Comparison of ENCODE assay signal across 21 mouse cellular contexts in the genomic region with DNA sequence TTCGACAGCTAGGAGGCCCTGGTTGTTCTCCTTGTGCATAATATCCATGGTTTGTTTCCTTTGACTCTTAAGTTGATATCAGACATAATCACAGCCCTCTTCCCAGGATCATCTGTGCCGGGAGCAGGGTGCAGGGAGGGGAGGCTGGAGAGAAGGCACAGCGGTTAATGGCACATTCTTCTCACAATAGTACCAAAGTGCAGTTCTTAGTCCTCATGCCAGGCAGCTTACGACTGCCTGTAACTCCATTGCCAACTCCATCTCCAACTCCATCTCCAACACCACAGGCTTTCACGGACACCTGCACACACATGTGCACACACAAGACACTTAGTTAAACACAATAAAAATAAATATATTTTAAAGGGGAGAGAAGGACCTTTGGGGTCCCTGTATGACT. TPM values are rescaled to one million over a fixed set of nuclear protein-coding genes. Genes with fewer than 3 reads are reported as not detected.
DNase-seq lines count a peak whose midpoint lies in the region; ATAC-seq lines count a peak whose summit lies in the region.
"Had no signal": no experiment of that assay in that cellular context is flagged by ENCODE, and none has a peak within 500 bp of the region (broad histone marks: within the 10 kb centered on the region; RNA-seq: fewer than 3 reads in every experiment).

No protein-coding gene starts in this region.

- no peak overlapping the region for H3K4me3 ChIP-seq in forebrain, embryonic 11.5 days (ENCODE audit: low read depth, low read length)
- H3K4me3 ChIP-seq in forebrain, embryonic 14.5 days (ENCODE audit: low read depth, low read length) = no peak overlapping the region
- H3K4me3 ChIP-seq in intestine, embryonic 14.5 days (ENCODE audit: low read depth, low read length) = no peak overlapping the region
- H3K4me3 ChIP-seq in intestine, embryonic 15.5 days (replicated peaks) = no peak overlapping the region
- no peak overlapping the region for H3K4me3 ChIP-seq in limb, embryonic 10.5 days
- H3K4me3 ChIP-seq: embryonic facial prominence, embryonic 15.5 days; erythroblast, embryonic 14.5 days; forebrain, embryonic 10.5 days; heart, adult 2 months; heart, embryonic 12.5 days had no signal

- H3K4me1 ChIP-seq in forebrain, embryonic 11.5 days (replicated peaks; ENCODE audit: control insufficient read depth, insufficient read depth, low read length) = no peaks in the 10 kb centered on the region
- no peaks in the 10 kb centered on the region for H3K4me1 ChIP-seq in forebrain, embryonic 14.5 days (ENCODE audit: control insufficient read depth, insufficient read depth, low read length)
- peaks cover 3% of the 10 kb centered on the region; the same call in 1 of the 2 replicates for H3K4me1 ChIP-seq in intestine, embryonic 14.5 days (replicated peaks; ENCODE audit: control insufficient read depth, insufficient read depth, low read length)
- H3K4me1 ChIP-seq in intestine, embryonic 15.5 days (replicated peaks) = no peaks in the 10 kb centered on the region
- 0 out of 2 replicates have a peak, but pooled peaks cover 1% of the 10 kb centered on the region for H3K4me1 ChIP-seq in limb, embryonic 10.5 days
- H3K4me1 ChIP-seq: embryonic facial prominence, embryonic 15.5 days; forebrain, embryonic 10.5 days had no signal

- WGBS in forebrain, embryonic 11.5 days = 86% methylated on average over 5 of the region's 5 CpGs
- 87% methylated on average over 5 of the region's 5 CpGs for WGBS in forebrain, embryonic 14.5 days
- WGBS in intestine, embryonic 14.5 days = 81% methylated on average over 5 of the region's 5 CpGs
- 83% methylated on average over 5 of the region's 5 CpGs for WGBS in intestine, embryonic 15.5 days
- WGBS in limb, embryonic 10.5 days = 89% methylated on average over 5 of the region's 5 CpGs

- no peak overlapping the region for H3K27ac ChIP-seq in forebrain, embryonic 11.5 days (ENCODE audit: low read depth, low read length)
- H3K27ac ChIP-seq in forebrain, embryonic 14.5 days (ENCODE audit: low read depth, low read length) = no peak overlapping the region
- H3K27ac ChIP-seq in intestine, embryonic 14.5 days (ENCODE audit: low read depth) = no peak overlapping the region
- H3K27ac ChIP-seq in intestine, embryonic 15.5 days = no peak overlapping the region
- no peak overlapping the region for H3K27ac ChIP-seq in limb, embryonic 10.5 days
- H3K27ac ChIP-seq: embryonic facial prominence, embryonic 15.5 days; forebrain, embryonic 10.5 days; heart, adult 2 months; hindbrain, embryonic 14.5 days had no signal

- DNase-seq in forebrain, embryonic 11.5 days (ENCODE audit: low spot score) = peak; percentile 37
- no peak for DNase-seq in forebrain, embryonic 14.5 days (ENCODE audit: low spot score)
- peak; percentile 15 for DNase-seq in intestine, embryonic 14.5 days (ENCODE audit: low spot score)
- DNase-seq in right cerebral cortex, postnatal 10 days (ENCODE audit: low spot score in 2 of 2) = peak; percentile 10 to 15
- no peak for DNase-seq in right cerebral cortex, adult 2 months (ENCODE audit: low spot score in 2 of 2)
- peak; percentile 22 for DNase-seq in limb, embryonic 10.5 days (ENCODE audit: low spot score)
- DNase-seq in left cerebral cortex, adult 18-20 months (ENCODE audit: low spot score in 2 of 2) = no peak
- DNase-seq: adrenal gland, adult 2 months; adrenal gland, postnatal 25 days; embryo, embryonic 11 days; gastrocnemius, postnatal 10 days; heart, postnatal 36 days had no signal

- H3K9me3 ChIP-seq in forebrain, embryonic 11.5 days (ENCODE audit: control insufficient read depth, low read length) = no peaks in the 10 kb centered on the region
- H3K9me3 ChIP-seq in forebrain, embryonic 14.5 days (replicated peaks; ENCODE audit: control insufficient read depth, low read length) = no peaks in the 10 kb centered on the region
- no peaks in the 10 kb centered on the region for H3K9me3 ChIP-seq in intestine, embryonic 14.5 days (ENCODE audit: control insufficient read depth, low read length)
- H3K9me3 ChIP-seq in intestine, embryonic 15.5 days = no peaks in the 10 kb centered on the region
- no peaks in the 10 kb centered on the region for H3K9me3 ChIP-seq in limb, embryonic 10.5 days (replicated peaks)
- H3K9me3 ChIP-seq: embryonic facial prominence, embryonic 15.5 days; forebrain, embryonic 10.5 days; heart, embryonic 12.5 days had no signal

- ATAC-seq in forebrain, embryonic 11.5 days (replicated peaks; ENCODE audit: low FRiP score) = no peak
- no peak for ATAC-seq in forebrain, embryonic 14.5 days
- no peak for ATAC-seq in intestine, embryonic 14.5 days (replicated peaks; ENCODE audit: low FRiP score, low TSS enrichment, low read depth)
- no peak for ATAC-seq in intestine, embryonic 15.5 days
- ATAC-seq: forebrain, embryonic 16.5 days had no signal

- no peak overlapping the region for H3K4me2 ChIP-seq in forebrain, embryonic 11.5 days (ENCODE audit: low read depth, low read length, severe bottlenecking)
- no peak overlapping the region for H3K4me2 ChIP-seq in forebrain, embryonic 14.5 days (ENCODE audit: low read length)
- no peak overlapping the region for H3K4me2 ChIP-seq in intestine, embryonic 14.5 days (ENCODE audit: low read length)
- no peak overlapping the region for H3K4me2 ChIP-seq in intestine, embryonic 15.5 days (replicated peaks)
- H3K4me2 ChIP-seq: embryonic facial prominence, embryonic 15.5 days; heart, embryonic 12.5 days; hindbrain, embryonic 14.5 days had no signal

- H3K27me3 ChIP-seq in forebrain, embryonic 11.5 days (ENCODE audit: control insufficient read depth, insufficient read depth, low read length) = no peaks in the 10 kb centered on the region
- no peaks in the 10 kb centered on the region for H3K27me3 ChIP-seq in forebrain, embryonic 14.5 days (replicated peaks; ENCODE audit: control insufficient read depth, insufficient read depth, low read length)
- H3K27me3 ChIP-seq in intestine, embryonic 14.5 days (replicated peaks; ENCODE audit: control insufficient read depth, insufficient read depth, low read length) = no peaks in the 10 kb centered on the region
- H3K27me3 ChIP-seq in intestine, embryonic 15.5 days (replicated peaks) = no peaks in the 10 kb centered on the region
- H3K27me3 ChIP-seq in limb, embryonic 10.5 days (ENCODE audit: low read depth, poor library complexity, severe bottlenecking) = no peaks in the 10 kb centered on the region
- H3K27me3 ChIP-seq: embryonic facial prominence, embryonic 15.5 days had no signal

- no peaks in the 10 kb centered on the region for H3K36me3 ChIP-seq in forebrain, embryonic 11.5 days (ENCODE audit: control insufficient read depth, insufficient read depth, low read length)
- no peaks in the 10 kb centered on the region for H3K36me3 ChIP-seq in forebrain, embryonic 14.5 days (ENCODE audit: control insufficient read depth, insufficient read depth, low read length)
- no peaks in the 10 kb centered on the region for H3K36me3 ChIP-seq in intestine, embryonic 14.5 days (ENCODE audit: control insufficient read depth, insufficient read depth, low read length)
- no peaks in the 10 kb centered on the region for H3K36me3 ChIP-seq in intestine, embryonic 15.5 days
- H3K36me3 ChIP-seq in limb, embryonic 10.5 days = no peaks in the 10 kb centered on the region
- H3K36me3 ChIP-seq: embryonic facial prominence, embryonic 15.5 days; forebrain, embryonic 10.5 days; heart, embryonic 12.5 days had no signal

- no peak overlapping the region for H3K9ac ChIP-seq in forebrain, embryonic 11.5 days (ENCODE audit: low read length)
- no peak overlapping the region for H3K9ac ChIP-seq in forebrain, embryonic 14.5 days (ENCODE audit: low read length)
- H3K9ac ChIP-seq in intestine, embryonic 14.5 days (ENCODE audit: low read length) = no peak overlapping the region
- no peak overlapping the region for H3K9ac ChIP-seq in intestine, embryonic 15.5 days
- H3K9ac ChIP-seq: embryonic facial prominence, embryonic 15.5 days; heart, embryonic 12.5 days; hindbrain, embryonic 14.5 days had no signal

RNA-seq across cellular contexts. Expression of a gene that starts 11.8 kb away (rescaled TPM):
- polyA plus RNA-seq in forebrain, embryonic 11.5 days (2014; fragmentation: Nextera tagmentation; extraction: Ambion mirVana) = 11.3 and 13.5 TPM in 2 replicates
- 56.4 and 66.7 TPM in 2 replicates for polyA plus RNA-seq in forebrain, embryonic 14.5 days (2014; fragmentation: Nextera tagmentation; extraction: Ambion mirVana)
- polyA plus RNA-seq in intestine, embryonic 14.5 days (2014; fragmentation: Nextera tagmentation; extraction: Ambion mirVana) = 2.3 and 3.3 TPM in 2 replicates
- 2.0 and 3.4 TPM in 2 replicates for polyA plus RNA-seq in intestine, embryonic 15.5 days (2015; fragmentation: Nextera tagmentation; extraction: Ambion mirVana)
- 8.1 and 8.3 TPM in 2 replicates for polyA plus RNA-seq in limb, embryonic 10.5 days (2016; fragmentation: Nextera tagmentation; extraction: Ambion mirVana)
- total RNA-seq in left cerebral cortex, adult 18-20 months (2021) = 100 to 1,000 TPM; 143 to 145 TPM
- total RNA-seq: common myeloid progenitor, adult 5-6 weeks had no signal
- polyA plus RNA-seq: erythroblast, embryonic 14.5 days had no signal

RNA-seq across cellular contexts. Expression of a gene that starts 52.3 kb away (rescaled TPM):
- 15.3 and 19.7 TPM in 2 replicates for polyA plus RNA-seq in forebrain, embryonic 11.5 days (2014; fragmentation: Nextera tagmentation; extraction: Ambion mirVana)
- polyA plus RNA-seq in forebrain, embryonic 14.5 days (2014; fragmentation: Nextera tagmentation; extraction: Ambion mirVana) = 14.2 and 15.3 TPM in 2 replicates
- polyA plus RNA-seq in intestine, embryonic 14.5 days (2014; fragmentation: Nextera tagmentation; extraction: Ambion mirVana) = 20.7 and 20.9 TPM in 2 replicates
- polyA plus RNA-seq in intestine, embryonic 15.5 days (2015; fragmentation: Nextera tagmentation; extraction: Ambion mirVana) = 17.7 and 18.7 TPM in 2 replicates
- 16.2 and 17.0 TPM in 2 replicates for polyA plus RNA-seq in limb, embryonic 10.5 days (2016; fragmentation: Nextera tagmentation; extraction: Ambion mirVana)
- total RNA-seq in left cerebral cortex, adult 18-20 months (2021) = 10 to 100 TPM; 24.6 to 28.5 TPM
- polyA plus RNA-seq: erythroblast, embryonic 14.5 days had no signal

Comparison
In these comparisons a context has a peak if more than half of its experiments do, and no peak if none do; other contexts are left out.
1. DNase-seq: peak in forebrain, embryonic 11.5 days (single experiment), intestine, embryonic 14.5 days (single experiment), right cerebral cortex, postnatal 10 days (2 of 2) and limb, embryonic 10.5 days (single experiment); none in forebrain, embryonic 14.5 days (single experiment), right cerebral cortex, adult 2 months (0 of 2) and left cerebral cortex, adult 18-20 months (0 of 2).